Mouse (Mus musculus): ENCODE results near the gene Mfrp. TPM values are rescaled to one million over a fixed set of nuclear protein-coding genes. Genes with fewer than 3 reads are reported as not detected.

Mfrp gene
- polyA plus RNA-seq, 2 experiments = 0.08 to 0.18 TPM

- WGBS = 2% methylated on average over 14 of the region's 14 CpGs
- peak overlapping the region; percentile 98 for H3K4me2 ChIP-seq (replicated peaks; ENCODE audit: low read depth, low read length, severe bottlenecking)
- no peaks in the 10 kb centered on the region for H3K36me3 ChIP-seq (ENCODE audit: control insufficient read depth, insufficient read depth, low read length)
- H3K27me3 ChIP-seq (ENCODE audit: control insufficient read depth, insufficient read depth, low read length) = peaks cover 14% of the 10 kb centered on the region
- H3K4me1 ChIP-seq (ENCODE audit: control insufficient read depth, insufficient read depth, low read length) = peaks cover 47% of the 10 kb centered on the region
- no peaks in the 10 kb centered on the region for H3K9me3 ChIP-seq (ENCODE audit: control insufficient read depth, low read length)
- TF ChIP-seq POLR2A (IDR thresholded peaks at IDR 0.05; ENCODE audit: borderline replicate concordance, extremely low read depth, insufficient read depth, insufficient read length) = no peak
- peak overlapping the region; percentile 61 for H3K4me3 ChIP-seq (replicated peaks; ENCODE audit: low read length)
- H3K9ac ChIP-seq (ENCODE audit: low read depth, low read length, severe bottlenecking) = peak overlapping the region; percentile 70
- no peak overlapping the region for H3K27ac ChIP-seq (replicated peaks; ENCODE audit: low read depth, low read length)
- ATAC-seq (ENCODE audit: low FRiP score, low read depth) (no peak), DNase-seq (ENCODE audit: low spot score) (no peak)
Measured at GRCm38 (mm10) chr9:44084236-44084635, 17.3 kb upstream of the Mfrp start.

- WGBS = 0% methylated on average over 24 of the region's 62 CpGs
- Histone ChIP-seq H3K9ac (ENCODE audit: low read depth, low read length, severe bottlenecking) (peak overlapping the region; percentile 70), H3K9me3 (ENCODE audit: control insufficient read depth, low read length) (no peaks in the 10 kb centered on the region), H3K27me3 (ENCODE audit: control insufficient read depth, insufficient read depth, low read length) (peaks cover 14% of the 10 kb centered on the region), H3K4me1 (ENCODE audit: control insufficient read depth, insufficient read depth, low read length) (peaks cover 47% of the 10 kb centered on the region), H3K27ac (replicated peaks; ENCODE audit: low read depth, low read length) (no peak overlapping the region), H3K4me3 (replicated peaks; ENCODE audit: low read length) (peak overlapping the region; percentile 61), H3K36me3 (ENCODE audit: control insufficient read depth, insufficient read depth, low read length) (no peaks in the 10 kb centered on the region), H3K4me2 (replicated peaks; ENCODE audit: low read depth, low read length, severe bottlenecking) (peak overlapping the region; percentile 98)
- peak; percentile 73 for ATAC-seq (ENCODE audit: low FRiP score, low read depth)
- DNase-seq (ENCODE audit: low spot score) = peak; percentile 67
- TF ChIP-seq POLR2A (IDR thresholded peaks at IDR 0.05; ENCODE audit: borderline replicate concordance, extremely low read depth, insufficient read depth, insufficient read length) = no peak
Measured at GRCm38 (mm10) chr9:44084659-44085229, 16.8 kb upstream of the Mfrp start.

GRCm38 (mm10) chr9:44085276-44085675 lies 16.3 kb upstream of the Mfrp start:
- H3K9me3 ChIP-seq (ENCODE audit: control insufficient read depth, low read length) = no peaks in the 10 kb centered on the region

GRCm38 (mm10) chr9:44085741-44086665 lies 15.5 kb upstream of the Mfrp start:
- peaks cover 44% of the 10 kb centered on the region for H3K4me1 ChIP-seq (ENCODE audit: control insufficient read depth, insufficient read depth, low read length)
- H3K27me3 ChIP-seq (ENCODE audit: control insufficient read depth, insufficient read depth, low read length) = peaks cover 14% of the 10 kb centered on the region
- WGBS = 71% methylated on average over 15 of the region's 15 CpGs
- DNase-seq (ENCODE audit: low spot score) = no peak
- 0 out of 2 replicates have a peak, but pooled peaks cover 8% of the 10 kb centered on the region for H3K36me3 ChIP-seq (ENCODE audit: control insufficient read depth, insufficient read depth, low read length)
- peak overlapping the region; percentile 61; the same call in 1 of the 2 replicates for H3K4me3 ChIP-seq (replicated peaks; ENCODE audit: low read length)
- no peaks in the 10 kb centered on the region for H3K9me3 ChIP-seq (ENCODE audit: control insufficient read depth, low read length)
- ATAC-seq (ENCODE audit: low FRiP score, low read depth) = no peak
- H3K27ac ChIP-seq (replicated peaks; ENCODE audit: low read depth, low read length) = no peak overlapping the region
- no peak overlapping the region for H3K9ac ChIP-seq (ENCODE audit: low read depth, low read length, severe bottlenecking)
- peak overlapping the region; percentile 98 for H3K4me2 ChIP-seq (replicated peaks; ENCODE audit: low read depth, low read length, severe bottlenecking)
- TF ChIP-seq POLR2A (IDR thresholded peaks at IDR 0.05; ENCODE audit: borderline replicate concordance, extremely low read depth, insufficient read depth, insufficient read length) = no peak

More at GRCm38 (mm10) chr9:44085276-44085675, 16.3 kb upstream of the Mfrp start:
- Histone ChIP-seq H3K4me3 (replicated peaks; ENCODE audit: low read length) (peak overlapping the region; percentile 61), H3K27me3 (ENCODE audit: control insufficient read depth, insufficient read depth, low read length) (peaks cover 14% of the 10 kb centered on the region), H3K36me3 (ENCODE audit: control insufficient read depth, insufficient read depth, low read length) (0 out of 2 replicates have a peak, but pooled peaks cover 5% of the 10 kb centered on the region), H3K27ac (replicated peaks; ENCODE audit: low read depth, low read length) (no peak overlapping the region), H3K4me2 (replicated peaks; ENCODE audit: low read depth, low read length, severe bottlenecking) (peak overlapping the region; percentile 98), H3K9ac (ENCODE audit: low read depth, low read length, severe bottlenecking) (peak overlapping the region; percentile 70), H3K4me1 (ENCODE audit: control insufficient read depth, insufficient read depth, low read length) (peaks cover 46% of the 10 kb centered on the region)
- no peak for TF ChIP-seq POLR2A (IDR thresholded peaks at IDR 0.05; ENCODE audit: borderline replicate concordance, extremely low read depth, insufficient read depth, insufficient read length)
- DNase-seq (ENCODE audit: low spot score) (no peak), ATAC-seq (ENCODE audit: low FRiP score, low read depth) (no peak; the same call in 1 of the 2 replicates)
- WGBS = 3% methylated on average over 9 of the region's 10 CpGs

GRCm38 (mm10) chr9:44086960-44087359 lies 14.6 kb upstream of the Mfrp start:
- DNase-seq (ENCODE audit: low spot score) = no peak
- WGBS = 40% methylated on average over 10 of the region's 10 CpGs
- Histone ChIP-seq H3K4me1 (ENCODE audit: control insufficient read depth, insufficient read depth, low read length) (peaks cover 36% of the 10 kb centered on the region), H3K27me3 (ENCODE audit: control insufficient read depth, insufficient read depth, low read length) (peaks cover 14% of the 10 kb centered on the region), H3K4me3 (replicated peaks; ENCODE audit: low read length) (no peak overlapping the region), H3K4me2 (replicated peaks; ENCODE audit: low read depth, low read length, severe bottlenecking) (no peak overlapping the region), H3K9ac (ENCODE audit: low read depth, low read length, severe bottlenecking) (no peak overlapping the region), H3K36me3 (ENCODE audit: control insufficient read depth, insufficient read depth, low read length) (peaks cover 15% of the 10 kb centered on the region), H3K27ac (replicated peaks; ENCODE audit: low read depth, low read length) (no peak overlapping the region), H3K9me3 (ENCODE audit: control insufficient read depth, low read length) (no peaks in the 10 kb centered on the region)
- TF ChIP-seq POLR2A (IDR thresholded peaks at IDR 0.05; ENCODE audit: borderline replicate concordance, extremely low read depth, insufficient read depth, insufficient read length) = no peak
- no peak for ATAC-seq (ENCODE audit: low FRiP score, low read depth)
